Mouse (Mus musculus): ENCODE data around the gene Polrmt. TPM values are rescaled to one million over a fixed set of nuclear protein-coding genes. Genes with fewer than 3 reads are reported as not detected.
A peak's percentile ranks its signal among the peaks of the same experiment; 100 is the strongest.

The Polrmt gene
- total and polyA plus RNA-seq, 2 experiments from 2014 or later, result 32.5 to 43.2 TPM

DNA sequence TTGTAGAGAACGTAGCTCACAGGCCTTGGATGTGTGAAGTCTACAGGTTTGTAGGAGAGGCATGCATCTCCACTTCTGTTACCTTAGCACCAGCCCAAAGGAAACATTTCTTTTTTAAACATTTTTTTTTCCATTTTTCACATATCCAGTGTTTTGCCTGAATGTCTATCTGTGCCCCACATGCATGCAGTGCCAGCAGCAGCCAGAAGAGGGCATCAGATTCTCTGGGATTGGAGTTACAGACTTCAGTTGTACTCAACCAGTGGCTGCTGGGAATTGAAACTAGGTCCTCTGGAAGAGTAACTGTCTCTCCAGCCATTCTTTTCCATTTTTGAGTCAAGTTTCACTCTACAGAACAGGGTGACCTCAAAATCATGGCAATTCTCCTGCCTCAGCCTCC is 13.9 kb downstream of the Polrmt start:
- Histone ChIP-seq H3K27ac (ENCODE audit: low read depth, low read length) (no peak overlapping the region), H3K4me3 (ENCODE audit: low read depth, low read length) (no peak overlapping the region), H3K4me2 (ENCODE audit: low read depth, low read length, poor library complexity, severe bottlenecking) (no peak overlapping the region), H3K9ac (replicated peaks; ENCODE audit: low read length, poor library complexity, severe bottlenecking) (no peak overlapping the region), H3K4me1 (ENCODE audit: insufficient read depth, low read length) (no peaks in the 10 kb centered on the region), H3K27me3 (ENCODE audit: insufficient read depth, low read length) (no peaks in the 10 kb centered on the region), H3K9me3 (ENCODE audit: low read length) (no peaks in the 10 kb centered on the region), H3K36me3 (ENCODE audit: insufficient read depth, low read length) (peaks cover 51% of the 10 kb centered on the region)
- ATAC-seq (ENCODE audit: low FRiP score) (no peak), DNase-seq (ENCODE audit: low spot score) (no peak)
- 93% methylated on average over 1 of the region's 1 CpGs for WGBS
- peak; percentile 64 for TF ChIP-seq CTCF (IDR thresholded peaks at IDR 0.05)

DNA sequence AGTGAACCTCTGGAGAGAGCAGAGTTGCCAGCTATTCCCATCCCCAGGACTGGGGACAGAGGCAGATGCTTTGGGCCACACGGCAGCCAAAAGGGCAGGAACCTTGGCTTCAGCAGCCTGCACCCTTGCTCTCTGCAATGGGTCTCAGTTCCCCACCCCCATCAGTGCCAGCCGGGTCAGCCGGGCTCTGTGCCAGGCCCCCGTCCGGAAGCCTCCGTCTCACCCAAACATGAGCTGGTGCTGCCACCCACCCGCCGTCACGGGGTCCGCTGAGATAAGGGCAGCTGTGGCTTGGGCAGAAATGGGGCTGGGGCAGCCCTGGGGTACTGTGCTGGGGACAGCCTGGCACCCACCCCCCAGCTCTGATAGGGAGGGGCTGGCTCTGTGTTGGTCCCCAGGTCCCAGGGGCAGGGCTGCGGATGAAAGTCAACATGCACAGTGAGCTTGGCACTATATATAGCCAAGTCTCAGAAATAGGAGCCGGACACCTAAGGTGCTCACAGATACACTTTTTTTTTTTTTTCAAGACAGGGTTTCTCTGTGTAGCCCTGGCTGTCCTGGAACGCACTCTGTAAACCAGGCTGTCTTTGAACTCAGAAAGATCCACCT is 16.9 kb downstream of the Polrmt start:
- Histone ChIP-seq H3K9ac (replicated peaks; ENCODE audit: low read length, poor library complexity, severe bottlenecking) (no peak overlapping the region), H3K27me3 (ENCODE audit: insufficient read depth, low read length) (no peaks in the 10 kb centered on the region), H3K4me1 (ENCODE audit: insufficient read depth, low read length) (no peaks in the 10 kb centered on the region), H3K4me2 (ENCODE audit: low read depth, low read length, poor library complexity, severe bottlenecking) (no peak overlapping the region), H3K4me3 (ENCODE audit: low read depth, low read length) (no peak overlapping the region), H3K27ac (ENCODE audit: low read depth, low read length) (no peak overlapping the region), H3K9me3 (ENCODE audit: low read length) (no peaks in the 10 kb centered on the region), H3K36me3 (ENCODE audit: insufficient read depth, low read length) (peaks cover 28% of the 10 kb centered on the region)
- no peak for TF ChIP-seq CTCF (IDR thresholded peaks at IDR 0.05)
- DNase-seq (ENCODE audit: low spot score) (no peak), ATAC-seq (ENCODE audit: low FRiP score) (no peak)
- 79% methylated on average over 13 of the region's 13 CpGs for WGBS

DNA sequence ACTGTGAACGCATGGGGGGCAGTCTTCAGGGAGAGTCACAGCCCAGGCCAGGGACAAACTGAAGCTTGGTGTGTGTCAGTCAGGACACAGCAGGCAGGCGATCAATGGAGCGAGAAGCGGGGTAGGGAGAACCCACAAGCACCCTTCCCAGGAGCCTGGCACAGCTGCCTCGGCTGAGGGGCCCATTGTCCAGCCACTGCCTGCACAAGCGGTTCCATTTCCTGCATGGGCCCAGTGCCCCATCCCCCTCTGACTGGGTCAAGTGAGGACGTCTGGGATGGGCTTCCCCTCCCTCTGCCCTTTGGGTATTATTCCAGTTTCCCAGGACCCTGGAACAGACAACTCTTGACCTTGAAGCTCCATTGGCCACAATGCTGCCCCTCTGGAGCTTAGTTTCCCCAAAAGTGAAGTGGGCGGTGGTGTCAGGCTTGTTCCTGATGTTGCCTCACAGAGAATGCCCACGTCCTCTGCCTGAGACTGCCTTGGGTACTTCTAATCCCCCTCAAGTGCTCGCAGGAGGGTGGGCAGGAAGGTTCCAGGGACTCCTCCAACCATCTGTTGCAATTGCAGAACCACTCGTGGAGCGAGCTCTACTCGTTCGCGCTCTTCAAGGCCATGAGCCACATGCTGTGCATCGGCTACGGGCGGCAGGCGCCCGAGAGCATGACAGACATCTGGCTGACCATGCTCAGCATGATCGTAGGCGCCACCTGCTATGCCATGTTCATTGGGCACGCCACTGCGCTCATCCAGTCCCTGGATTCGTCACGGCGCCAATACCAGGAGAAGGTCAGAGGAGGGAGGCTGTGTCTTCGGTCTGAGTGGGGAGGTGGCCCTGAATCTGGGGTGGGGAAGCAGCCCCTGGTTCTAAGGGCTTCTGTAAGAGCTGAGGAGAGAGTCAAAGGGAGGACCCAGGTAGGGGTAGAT is 17.8 kb downstream of the Polrmt start:
- H3K36me3 ChIP-seq (ENCODE audit: insufficient read depth, low read length), result peaks cover 22% of the 10 kb centered on the region
- H3K27ac ChIP-seq (ENCODE audit: low read depth, low read length), result no peak overlapping the region
- H3K9ac ChIP-seq (replicated peaks; ENCODE audit: low read length, poor library complexity, severe bottlenecking), result no peak overlapping the region
- TF ChIP-seq CTCF (IDR thresholded peaks at IDR 0.05), result no peak
- H3K27me3 ChIP-seq (ENCODE audit: insufficient read depth, low read length), result no peaks in the 10 kb centered on the region
- no peak overlapping the region for H3K4me3 ChIP-seq (ENCODE audit: low read depth, low read length)
- ATAC-seq (ENCODE audit: low FRiP score) (no peak), DNase-seq (ENCODE audit: low spot score) (no peak)
- 74% methylated on average over 28 of the region's 28 CpGs for WGBS
- no peak overlapping the region for H3K4me2 ChIP-seq (ENCODE audit: low read depth, low read length, poor library complexity, severe bottlenecking)
- no peaks in the 10 kb centered on the region for H3K9me3 ChIP-seq (ENCODE audit: low read length)
- H3K4me1 ChIP-seq (ENCODE audit: insufficient read depth, low read length), result no peaks in the 10 kb centered on the region

DNA sequence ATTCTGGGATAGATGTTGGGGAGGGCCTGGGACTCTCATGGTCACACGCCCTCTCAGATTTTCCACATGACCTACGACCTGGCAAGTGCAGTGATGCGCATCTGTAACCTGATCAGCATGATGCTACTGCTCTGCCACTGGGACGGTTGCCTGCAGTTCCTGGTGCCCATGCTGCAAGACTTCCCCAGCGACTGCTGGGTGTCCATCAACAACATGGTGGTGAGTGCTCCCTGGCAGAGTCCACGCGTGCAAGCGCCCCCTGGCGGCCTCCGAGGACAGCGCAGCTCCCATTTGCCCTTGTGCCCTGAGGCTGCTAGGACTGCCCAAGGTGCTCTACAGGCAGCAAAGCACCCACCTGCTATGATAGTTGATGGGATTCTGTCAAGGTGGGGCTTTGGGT is 20.3 kb downstream of the Polrmt start:
- no peak for DNase-seq (ENCODE audit: low spot score)
- no peak overlapping the region for H3K4me2 ChIP-seq (ENCODE audit: low read depth, low read length, poor library complexity, severe bottlenecking)
- peak; percentile 57 for TF ChIP-seq CTCF (IDR thresholded peaks at IDR 0.05)
- no peaks in the 10 kb centered on the region for H3K4me1 ChIP-seq (ENCODE audit: insufficient read depth, low read length)
- peaks cover 10% of the 10 kb centered on the region; the same call in 1 of the 2 replicates for H3K36me3 ChIP-seq (ENCODE audit: insufficient read depth, low read length)
- no peaks in the 10 kb centered on the region for H3K27me3 ChIP-seq (ENCODE audit: insufficient read depth, low read length)
- no peaks in the 10 kb centered on the region for H3K9me3 ChIP-seq (ENCODE audit: low read length)
- H3K4me3 ChIP-seq (ENCODE audit: low read depth, low read length), result no peak overlapping the region
- no peak for ATAC-seq (ENCODE audit: low FRiP score)
- no peak overlapping the region for H3K9ac ChIP-seq (replicated peaks; ENCODE audit: low read length, poor library complexity, severe bottlenecking)
- no peak overlapping the region for H3K27ac ChIP-seq (ENCODE audit: low read depth, low read length)
- 31% methylated on average over 11 of the region's 11 CpGs for WGBS

DNA sequence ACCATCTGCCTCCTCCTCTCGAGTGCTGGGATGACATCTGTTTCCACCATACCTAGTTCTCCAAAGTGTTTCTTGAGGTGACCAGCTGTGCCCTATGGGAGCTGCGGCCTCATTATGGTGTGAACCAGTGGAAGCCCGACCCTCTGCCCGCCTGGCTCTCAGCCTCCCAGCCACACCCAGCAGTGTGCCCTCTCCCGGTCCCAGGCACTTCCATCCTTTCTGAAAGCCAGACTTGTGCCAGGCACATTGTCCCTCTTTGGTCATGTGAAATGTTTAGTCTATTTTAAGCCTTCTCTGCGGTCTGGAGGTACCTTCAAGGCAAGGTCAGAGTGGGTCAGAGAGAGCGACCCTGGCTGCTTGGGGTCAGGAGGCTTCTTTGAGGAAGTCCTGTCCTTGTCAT is 22.7 kb downstream of the Polrmt start:
- Histone ChIP-seq H3K9me3 (ENCODE audit: low read length) (no peaks in the 10 kb centered on the region), H3K36me3 (ENCODE audit: insufficient read depth, low read length) (peaks cover 7% of the 10 kb centered on the region; the same call in 1 of the 2 replicates), H3K4me3 (ENCODE audit: low read depth, low read length) (no peak overlapping the region), H3K4me2 (ENCODE audit: low read depth, low read length, poor library complexity, severe bottlenecking) (no peak overlapping the region), H3K27ac (ENCODE audit: low read depth, low read length) (no peak overlapping the region), H3K9ac (replicated peaks; ENCODE audit: low read length, poor library complexity, severe bottlenecking) (no peak overlapping the region), H3K4me1 (ENCODE audit: insufficient read depth, low read length) (no peaks in the 10 kb centered on the region), H3K27me3 (ENCODE audit: insufficient read depth, low read length) (no peaks in the 10 kb centered on the region)
- TF ChIP-seq CTCF (IDR thresholded peaks at IDR 0.05), result no peak
- ATAC-seq (ENCODE audit: low FRiP score) (no peak), DNase-seq (ENCODE audit: low spot score) (no peak)
- 90% methylated on average over 7 of the region's 7 CpGs for WGBS

DNA sequence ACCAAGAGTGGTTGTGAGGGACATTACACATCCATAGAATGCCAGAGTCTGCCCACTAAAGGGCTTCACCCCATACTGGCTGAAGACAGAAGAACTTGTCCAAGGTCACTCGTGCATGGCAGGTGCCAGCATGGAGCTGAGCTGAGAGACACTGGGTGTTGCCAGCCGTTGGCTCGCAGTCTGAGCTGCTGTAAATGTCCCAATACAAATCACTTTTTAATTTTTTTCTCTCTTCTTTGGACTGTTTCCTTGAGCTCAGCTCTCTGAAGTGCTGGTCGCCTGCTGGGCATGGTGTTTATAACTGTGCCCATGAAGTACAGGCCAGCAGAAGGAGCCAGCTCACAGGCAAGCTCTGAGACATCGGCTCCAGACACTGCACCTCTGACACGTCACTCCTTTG is 23.3 kb downstream of the Polrmt start:
- H3K27ac ChIP-seq (ENCODE audit: low read depth, low read length), result no peak overlapping the region
- H3K9ac ChIP-seq (replicated peaks; ENCODE audit: low read length, poor library complexity, severe bottlenecking), result no peak overlapping the region
- H3K4me2 ChIP-seq (ENCODE audit: low read depth, low read length, poor library complexity, severe bottlenecking), result no peak overlapping the region
- WGBS, result 48% methylated on average over 6 of the region's 6 CpGs
- H3K27me3 ChIP-seq (ENCODE audit: insufficient read depth, low read length), result no peaks in the 10 kb centered on the region
- no peaks in the 10 kb centered on the region for H3K9me3 ChIP-seq (ENCODE audit: low read length)
- ATAC-seq (ENCODE audit: low FRiP score) (no peak; the same call in 1 of the 2 replicates), DNase-seq (ENCODE audit: low spot score) (peak; percentile 58)
- H3K4me3 ChIP-seq (ENCODE audit: low read depth, low read length), result no peak overlapping the region
- peaks cover 7% of the 10 kb centered on the region; the same call in 1 of the 2 replicates for H3K36me3 ChIP-seq (ENCODE audit: insufficient read depth, low read length)
- H3K4me1 ChIP-seq (ENCODE audit: insufficient read depth, low read length), result no peaks in the 10 kb centered on the region; the same call in 1 of the 2 replicates
- TF ChIP-seq CTCF (IDR thresholded peaks at IDR 0.05), result no peak
